Mouse (Mus musculus) layer of hippocampus, postnatal 10 days (tissue): ENCODE measurements around the gene Atf2. TPM values are rescaled to one million over a fixed set of nuclear protein-coding genes. Genes with fewer than 3 reads are reported as not detected.
"Not testable (repeated sequence)": the region's sequence is repeated elsewhere in the genome, so short reads cannot be mapped to it uniquely, and the experiment has no call there.

Source experiments
- DNase-seq, 2 experiments: peaks; one replicate each; pipeline ENCODE4 v3.0.0; 2021; ENCODE audit warnings: low spot score in 2 of 2
- total RNA-seq, 2 experiments: library from RNA; stranded (reverse); gene quantifications; 2 replicates each; pipeline ENCODE4 v1.2.3; 2021

The Atf2 gene
- total RNA-seq, 2 experiments from 2014 or later, result 125 to 146 TPM

- DNase-seq, result peak in 1 of 2 experiments; percentile 67
Measured at GRCm38 (mm10) chr2:73891701-73892463, 557 bp downstream of the Atf2 start.

- no peak for DNase-seq
Measured at GRCm38 (mm10) chr2:73885997-73886396, 6.4 kb downstream of the Atf2 start.

GRCm38 (mm10) chr2:73877891-73878290 is 14.5 kb downstream of the Atf2 start:
- DNase-seq, result no peak

- DNase-seq, result peak; percentile 53 to 58
Measured at GRCm38 (mm10) chr2:73867764-73868487, 24.5 kb downstream of the Atf2 start.

- no peak for DNase-seq
Measured at GRCm38 (mm10) chr2:73860046-73860624, 32.3 kb downstream of the Atf2 start.

- DNase-seq, result no peak
Measured at GRCm38 (mm10) chr2:73857352-73857751, 35.1 kb downstream of the Atf2 start.

GRCm38 (mm10) chr2:73856246-73856645 is 36.2 kb downstream of the Atf2 start:
- DNase-seq, result no peak

- no peak for DNase-seq
Measured at GRCm38 (mm10) chr2:73834406-73835015, 57.9 kb downstream of the Atf2 start.

- no peak for DNase-seq
Measured at GRCm38 (mm10) chr2:73833284-73833683, 59.2 kb downstream of the Atf2 start.

GRCm38 (mm10) chr2:73818742-73819141 is 73.7 kb downstream of the Atf2 start:
- DNase-seq, result no peak

GRCm38 (mm10) chr2:73807609-73808008 is 84.8 kb downstream of the Atf2 start:
- no peak for DNase-seq

GRCm38 (mm10) chr2:73800127-73800526 is 92.3 kb downstream of the Atf2 start:
- not testable (repeated sequence) for DNase-seq

GRCm38 (mm10) chr2:73798786-73799185 is 93.7 kb downstream of the Atf2 start:
- no peak for DNase-seq

GRCm38 (mm10) chr2:73798136-73798535 is 94.3 kb downstream of the Atf2 start:
- DNase-seq, result no peak

- DNase-seq, result no peak
Measured at GRCm38 (mm10) chr2:73791846-73792630, 100.4 kb downstream of the Atf2 start.

- DNase-seq, result peak; percentile 16 to 34
Measured at GRCm38 (mm10) chr2:73790332-73790731, 102.1 kb downstream of the Atf2 start.

GRCm38 (mm10) chr2:73788395-73788794 is 104.0 kb downstream of the Atf2 start:
- no peak for DNase-seq

- no peak for DNase-seq
Measured at GRCm38 (mm10) chr2:73782371-73782905, 110.0 kb downstream of the Atf2 start.

GRCm38 (mm10) chr2:73780321-73781010 is 112.0 kb downstream of the Atf2 start:
- no peak for DNase-seq

GRCm38 (mm10) chr2:73779796-73780195 is 112.6 kb downstream of the Atf2 start:
- no peak for DNase-seq
